Mouse (Mus musculus): ENCODE data around the gene Kansl1. TPM values are rescaled to one million over a fixed set of nuclear protein-coding genes. Genes with fewer than 3 reads are reported as not detected.

Gene Kansl1
- total RNA-seq, 2 experiments from 2014 or later = 45.8 to 46.3 TPM

DNA sequence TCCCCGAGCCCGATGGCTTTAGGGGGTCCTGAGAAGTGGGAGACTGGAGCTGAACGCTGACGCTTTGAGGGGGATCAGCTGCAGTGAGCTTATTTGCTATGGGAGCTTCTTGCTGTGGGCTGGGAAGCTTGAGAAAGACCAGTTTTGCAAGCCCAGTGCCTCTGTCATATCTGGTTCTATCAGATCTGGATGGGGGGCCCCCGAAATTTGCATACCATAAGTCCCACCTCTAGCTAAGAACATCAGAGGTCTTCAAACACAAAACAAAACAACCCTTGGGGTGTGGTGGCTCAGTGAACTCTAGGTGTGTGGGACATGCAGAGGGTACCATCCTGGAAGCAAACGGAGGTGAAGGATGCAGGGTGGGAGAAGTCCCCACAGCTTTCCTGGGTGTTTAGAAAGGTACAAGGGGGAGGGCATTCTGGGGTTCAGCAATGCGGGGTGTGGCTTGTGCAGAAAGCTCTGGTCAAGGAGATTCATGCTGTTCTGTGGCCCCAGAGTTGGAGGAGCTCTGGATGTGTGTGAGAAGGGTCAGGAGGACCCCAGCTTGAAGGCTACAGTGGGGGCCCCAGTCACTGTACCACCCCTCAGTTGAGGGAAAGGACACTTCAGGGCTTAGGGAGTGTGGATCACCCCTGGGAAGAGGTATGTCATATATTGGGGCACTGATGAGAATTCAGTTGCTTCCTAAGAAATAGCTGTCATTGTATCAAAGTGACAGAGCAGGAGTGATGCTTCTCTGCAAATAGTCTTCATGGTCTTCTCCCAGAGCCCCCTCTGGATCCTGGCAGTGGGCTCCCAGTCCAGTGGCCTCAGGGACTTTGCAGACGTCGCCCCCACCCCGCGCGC is 159.1 kb downstream of the Kansl1 start:
- no peak for DNase-seq

DNA sequence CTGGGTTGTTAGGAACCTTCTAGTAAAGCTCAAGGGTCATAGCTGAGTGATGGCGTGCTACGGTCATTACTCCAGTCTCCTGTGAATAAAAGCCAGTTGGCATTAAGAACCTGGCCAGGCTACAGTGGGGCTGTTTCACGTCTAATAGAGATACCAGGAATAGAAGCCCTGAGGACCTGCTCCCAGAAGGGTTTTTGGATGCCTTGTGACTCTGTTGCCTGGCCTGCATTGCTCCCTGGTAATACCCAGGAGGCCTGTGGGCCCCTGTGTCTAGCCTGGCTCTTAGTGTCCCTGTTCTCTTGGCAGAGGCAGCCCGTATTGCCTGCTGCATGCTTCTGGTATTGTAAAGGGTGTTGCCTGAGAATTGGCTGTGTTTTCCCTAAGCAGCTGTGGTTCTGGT is 161.5 kb downstream of the Kansl1 start:
- peak in 1 of 2 experiments; percentile 34 for DNase-seq

DNA sequence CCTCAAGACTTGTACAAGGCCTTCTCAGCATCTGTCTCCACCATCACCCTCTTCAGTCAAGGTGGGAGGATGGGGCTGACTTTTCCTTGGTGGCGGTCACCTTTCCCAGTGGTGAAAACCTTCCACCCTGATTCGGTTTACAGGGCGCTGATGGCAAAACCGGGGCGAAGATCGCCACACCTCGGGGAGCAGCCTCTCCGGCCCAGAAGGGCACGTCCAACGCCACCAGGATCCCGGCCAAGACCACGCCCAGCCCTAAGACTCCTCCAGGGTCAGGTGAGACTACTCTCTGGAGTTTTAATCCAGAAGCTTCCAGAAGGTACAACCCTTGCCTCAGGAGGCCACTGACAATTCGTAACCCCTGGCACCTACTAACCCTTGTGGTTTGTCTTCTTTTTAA is 162.2 kb downstream of the Kansl1 start:
- peak in 1 of 2 experiments; percentile 35 for DNase-seq

DNA sequence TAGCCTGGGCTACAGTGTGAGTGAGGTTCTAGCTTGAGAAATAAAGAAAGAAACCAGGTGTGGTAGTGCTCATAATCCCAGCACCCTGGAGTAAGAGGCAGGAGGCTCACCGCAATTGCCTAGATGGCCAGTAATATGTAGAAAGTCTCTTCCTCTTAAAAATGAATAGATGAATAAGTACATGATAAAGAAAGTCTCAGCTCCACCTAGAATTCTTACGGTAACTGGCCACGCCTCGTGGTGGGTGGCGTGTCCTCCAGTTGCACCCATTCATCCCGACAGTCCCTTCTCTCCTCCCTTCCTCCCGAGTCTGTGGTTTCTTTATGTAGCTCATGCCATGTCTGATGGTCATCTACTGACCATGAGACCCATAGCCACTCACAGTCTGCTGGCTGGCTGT is 162.9 kb downstream of the Kansl1 start:
- DNase-seq = no peak

DNA sequence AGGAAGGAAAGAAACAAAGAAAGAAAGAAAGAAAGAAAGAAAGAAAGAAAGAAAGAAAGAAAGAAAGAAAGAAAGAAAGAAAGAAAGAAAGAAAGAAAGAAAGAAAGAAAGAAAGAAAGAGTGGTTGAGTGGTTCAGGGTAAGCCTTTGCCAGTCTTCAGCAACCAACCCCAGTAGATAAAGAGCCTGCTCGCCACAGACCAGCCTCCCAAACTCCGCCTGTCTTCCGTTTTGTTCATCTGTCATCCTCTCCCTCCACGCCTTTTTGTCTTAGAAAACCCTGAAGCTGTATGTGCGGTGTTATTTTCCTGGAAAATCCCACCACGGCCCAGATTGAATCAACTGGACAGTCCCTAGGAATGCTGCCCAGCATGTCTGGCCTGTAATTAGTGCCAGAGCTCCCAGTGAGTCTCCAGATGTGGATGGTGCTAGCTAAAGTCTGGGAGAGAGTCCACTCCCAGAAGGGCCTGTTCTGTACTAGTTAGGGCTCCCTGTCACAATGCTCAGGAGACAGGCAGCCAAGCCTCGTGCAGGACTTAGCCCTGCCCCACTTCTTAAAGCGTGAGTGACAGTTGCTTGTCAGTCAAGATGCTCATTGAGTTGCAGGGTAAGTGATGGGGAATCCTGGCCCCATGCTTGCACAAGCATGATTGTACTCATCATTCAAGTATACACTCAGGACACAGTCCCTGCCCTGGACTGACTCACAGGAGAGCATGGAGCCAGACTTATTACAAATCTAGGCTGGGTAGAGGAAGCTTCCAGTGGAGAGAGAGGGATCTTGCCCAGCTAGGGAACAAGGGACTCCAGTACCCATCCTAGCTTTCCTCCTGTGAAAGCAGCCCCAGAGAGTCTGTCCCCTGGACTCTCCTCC is 165.3 kb downstream of the Kansl1 start:
- peak; percentile 25 to 26 for DNase-seq

DNA sequence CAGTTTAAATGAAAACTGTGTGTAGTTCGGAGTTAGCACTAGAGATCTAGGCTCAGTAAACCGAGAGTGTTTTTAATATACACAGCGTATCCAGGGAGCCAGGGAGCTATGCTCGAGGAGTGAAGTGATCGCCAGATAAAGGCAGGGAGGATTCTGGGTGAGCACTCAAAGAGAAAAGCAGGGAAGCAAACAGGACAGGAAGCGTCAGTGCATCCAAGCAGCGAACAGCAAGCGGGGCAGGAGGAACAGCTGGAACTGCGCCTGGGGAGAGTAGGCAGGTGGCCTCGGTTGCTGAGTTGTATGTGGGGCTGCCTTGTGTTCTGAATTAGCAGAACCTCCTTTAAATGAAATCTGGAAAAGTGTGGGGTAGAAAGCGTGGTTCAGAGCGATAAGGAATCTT is 166.0 kb downstream of the Kansl1 start:
- no peak for DNase-seq

DNA sequence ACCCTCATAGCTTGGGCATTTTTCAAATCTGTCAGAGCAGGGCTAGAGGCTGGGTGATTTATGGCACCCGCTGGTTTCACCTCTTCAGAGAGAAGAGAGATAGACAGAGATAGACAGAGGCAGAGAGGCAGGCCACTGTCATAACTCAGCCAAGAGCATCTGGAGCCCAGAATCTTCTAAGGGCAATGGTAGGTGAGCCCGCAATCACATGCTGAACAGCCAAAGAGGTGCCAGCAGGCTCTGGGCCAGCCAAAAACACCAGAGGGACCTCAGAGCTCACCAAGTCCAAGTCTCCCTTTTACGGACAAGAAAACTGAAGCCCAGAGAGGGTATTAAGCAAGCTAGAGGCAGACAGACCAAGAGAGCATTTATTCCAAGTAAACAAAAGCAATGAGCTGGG is 171.0 kb downstream of the Kansl1 start:
- peak in 1 of 2 experiments; percentile 59 for DNase-seq

DNA sequence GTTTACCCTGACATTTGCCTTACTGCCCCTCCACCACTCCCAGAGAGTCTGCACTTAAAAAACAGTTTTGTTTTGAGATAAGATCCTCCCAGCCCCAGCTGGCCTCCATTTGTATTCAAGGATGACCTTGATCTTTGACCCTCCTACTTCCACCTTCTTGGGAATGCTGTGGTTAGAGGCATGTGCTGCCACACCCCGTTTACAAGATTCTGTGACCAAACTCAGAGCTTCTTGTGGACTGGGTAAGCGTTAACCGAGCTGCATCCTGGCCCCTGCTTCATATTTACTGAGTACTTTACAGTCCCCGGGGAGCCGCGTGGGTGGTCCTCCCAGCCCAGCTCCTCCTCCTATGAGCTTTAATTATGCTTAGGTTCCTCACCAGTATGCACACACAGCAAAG is 173.0 kb downstream of the Kansl1 start:
- no peak for DNase-seq

DNA sequence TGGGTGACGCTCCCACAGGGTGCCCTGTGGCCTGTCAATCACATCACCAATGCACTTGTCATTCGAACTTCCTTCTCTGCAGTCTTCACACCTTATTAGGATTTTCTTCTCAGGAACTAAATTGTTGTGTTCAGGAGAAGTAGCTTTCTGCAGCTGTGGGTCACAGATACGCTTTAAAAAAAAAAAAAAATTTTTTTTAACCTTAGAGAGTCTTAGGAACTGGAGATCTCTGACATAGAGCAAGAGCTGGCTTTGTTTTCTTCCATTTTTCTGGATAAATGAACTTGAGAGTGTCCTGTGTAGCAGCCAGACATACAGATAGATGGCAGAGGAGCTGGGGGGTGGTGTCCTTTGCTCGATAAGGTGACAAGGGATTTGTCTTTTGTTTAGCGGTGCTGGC is 173.5 kb downstream of the Kansl1 start:
- DNase-seq = no peak

DNA sequence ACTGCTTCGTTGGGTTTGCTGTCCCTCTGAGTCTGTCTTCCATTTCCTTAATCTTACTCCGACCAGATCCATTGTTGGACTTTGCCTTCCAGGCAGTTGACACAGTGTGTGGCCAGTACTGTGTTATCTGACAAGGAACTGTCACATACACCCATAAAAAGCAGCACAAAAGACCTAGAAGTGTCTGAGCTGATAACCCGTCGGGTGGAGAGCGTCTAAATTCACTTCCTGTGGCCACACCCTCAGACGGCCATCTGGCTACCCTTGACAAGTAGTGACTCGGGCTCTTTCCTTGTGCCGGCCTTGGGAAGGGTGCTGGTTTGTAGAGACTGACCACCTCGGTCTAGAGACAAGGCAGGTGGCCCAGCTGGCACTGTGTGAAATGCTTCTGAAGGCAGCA is 175.4 kb downstream of the Kansl1 start:
- no peak for DNase-seq

DNA sequence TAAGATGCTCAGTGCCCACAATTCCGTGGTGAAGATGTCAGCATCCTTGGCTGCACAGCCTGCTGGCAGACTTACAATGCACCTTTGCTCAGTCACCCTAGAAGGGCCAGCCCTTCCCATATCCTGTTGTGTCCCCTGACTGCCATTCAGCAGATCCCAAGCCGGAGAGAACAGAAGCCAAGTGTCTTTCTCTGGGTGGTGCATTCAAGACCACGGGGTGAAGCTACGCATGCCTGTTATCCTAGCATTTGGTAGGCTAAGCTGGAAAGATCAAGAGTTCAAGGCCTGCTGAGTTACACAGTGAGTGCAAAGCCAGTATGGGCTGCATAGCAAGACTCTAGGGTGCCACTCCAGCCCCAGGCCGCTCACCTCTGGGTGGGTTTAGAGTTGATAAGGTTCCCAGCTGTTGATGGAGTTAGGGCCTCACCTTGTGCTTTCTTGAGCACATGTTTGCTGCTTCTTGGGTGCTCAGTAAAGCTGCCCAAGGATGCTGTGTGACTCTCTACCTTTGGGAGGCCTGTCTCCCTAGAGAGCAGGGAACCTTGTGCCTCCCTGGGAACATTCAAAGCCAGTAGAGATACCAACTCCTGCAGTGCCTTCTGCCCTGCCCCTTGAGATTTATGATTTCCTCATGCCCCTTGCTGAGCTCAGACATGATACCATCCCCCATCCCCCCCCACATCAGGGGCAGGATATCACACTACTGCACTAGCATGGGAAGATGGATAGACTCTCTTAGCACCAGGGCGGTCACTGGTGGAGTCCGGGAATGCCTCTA is 176.0 kb downstream of the Kansl1 start:
- no peak for DNase-seq

DNA sequence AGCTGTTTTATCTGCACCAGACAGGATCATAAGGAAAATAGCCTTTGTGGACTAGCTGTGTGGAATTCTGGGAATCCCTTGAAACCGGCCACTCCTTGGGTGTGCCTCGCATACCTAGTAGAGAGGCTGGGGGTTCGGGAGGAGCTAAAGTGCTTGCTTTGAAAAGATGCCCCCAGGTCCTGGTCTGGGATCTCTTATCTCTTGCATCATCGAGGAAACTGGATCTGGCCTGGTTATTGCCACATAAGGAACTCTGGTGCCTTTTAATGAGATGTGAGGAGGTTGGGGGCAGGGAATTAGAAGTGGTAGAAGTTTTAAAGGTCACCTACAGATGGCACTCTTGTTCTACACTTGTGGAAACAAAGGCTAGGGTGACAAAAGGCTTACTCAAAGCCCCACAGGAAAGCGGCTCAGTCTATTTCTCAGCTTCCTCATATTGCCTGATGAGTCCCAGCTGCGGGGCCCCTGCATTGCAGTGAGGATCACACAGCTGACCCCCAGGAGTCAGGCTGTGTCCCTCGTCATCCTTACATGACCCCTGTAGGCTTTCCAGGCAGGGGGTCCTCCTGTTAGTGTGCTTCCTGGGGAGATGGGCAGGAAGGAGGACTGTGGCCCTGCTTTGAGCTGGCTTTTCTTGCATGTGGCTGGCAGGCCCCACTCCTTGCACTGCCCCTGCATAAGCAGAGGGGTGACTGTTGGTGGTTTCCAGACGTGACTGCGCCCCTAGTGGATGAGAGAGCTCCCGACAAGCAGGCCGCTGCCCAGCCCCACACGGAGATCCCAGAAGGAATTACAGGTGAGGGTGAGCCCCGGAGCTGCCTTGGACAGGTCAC is 179.2 kb downstream of the Kansl1 start:
- peak; percentile 53 to 75 for DNase-seq

DNA sequence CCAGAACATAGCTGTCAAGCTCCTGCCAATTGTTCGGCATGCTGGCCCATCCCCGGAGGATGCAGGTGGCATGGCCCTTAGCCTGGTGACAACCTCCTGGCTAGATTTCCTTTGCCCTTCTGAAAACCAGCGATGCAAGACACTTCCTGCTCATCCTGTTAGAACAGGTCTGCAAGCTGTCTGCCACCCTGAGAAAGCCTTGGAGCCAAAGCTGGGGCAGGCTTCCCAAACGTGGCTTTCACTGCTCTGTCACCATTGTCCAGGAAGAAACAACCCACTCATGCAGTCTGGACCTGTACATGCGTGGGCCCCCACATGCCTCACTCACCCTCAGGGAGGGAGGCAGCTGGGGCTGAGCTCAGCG is 179.8 kb downstream of the Kansl1 start:
- DNase-seq = no peak

DNA sequence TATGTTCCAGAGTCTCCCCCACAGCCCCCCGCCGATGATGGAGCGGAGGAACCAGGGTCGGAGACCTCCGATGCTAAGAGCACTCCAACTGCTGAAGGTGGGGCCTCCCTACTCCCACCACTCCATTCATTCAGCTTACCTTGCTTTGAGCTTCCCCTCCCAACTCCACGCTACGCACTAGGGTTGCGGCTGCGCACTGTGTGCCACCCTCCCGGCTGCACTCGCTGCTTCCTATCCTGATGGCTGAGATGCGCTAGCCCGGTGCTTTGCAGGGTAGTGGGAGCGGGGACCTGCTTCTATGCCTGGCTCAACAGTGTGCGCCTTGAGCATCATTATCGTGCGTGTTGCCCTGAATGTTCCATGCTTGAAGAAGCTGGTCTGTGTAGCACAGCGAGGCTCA is 181.5 kb downstream of the Kansl1 start:
- no peak for DNase-seq

Small RNA genes lying within 50 kb of the gene (microRNA-seq; reads per million reads assigned to microRNA genes)
- gene Gm47315 = not detected

Other genes starting within 250 kb of the Kansl1 start
- 100 to 1,000 TPM; 104 to 156 TPM for gene Mapt, start 237.5 kb downstream of the Kansl1 start, total RNA-seq (2021)
- 10 to 100 TPM; 63.3 to 71.5 TPM for gene Cdc27, start 81.8 kb upstream of the Kansl1 start, total RNA-seq (2021)
- 1 to 10 TPM; 3.1 to 3.4 TPM for gene Myl4, start 81.8 kb upstream of the Kansl1 start, total RNA-seq (2021)
- gene Itgb3, start 139.1 kb upstream of the Kansl1 start, total RNA-seq (2021) = 10 to 100 TPM in 1 of 2 experiments, 1 to 10 TPM in 1; 5.1 to 18.0 TPM
- gene Gm11639, start 216.8 kb upstream of the Kansl1 start, total RNA-seq (2021) = under 1 TPM; 0.03 to 0.10 TPM

Data from adrenal gland, postnatal 36 days (tissue).